Mouse (Mus musculus) E14TG2a.4 (cell line): Measurements from ENCODE around the gene A530084C06Rik.

Experiments
- CTCF ChIP-seq: conservative IDR thresholded peaks from 2 replicates; pipeline ENCODE4 v1.5.1; 2014; ENCODE audit warnings: low read length
- NANOG ChIP-seq: IDR thresholded peaks from 2 replicates; pipeline ENCODE4 v1.6.1; 2014; ENCODE audit warnings: borderline replicate concordance, low read length, mixed read lengths

DNA sequence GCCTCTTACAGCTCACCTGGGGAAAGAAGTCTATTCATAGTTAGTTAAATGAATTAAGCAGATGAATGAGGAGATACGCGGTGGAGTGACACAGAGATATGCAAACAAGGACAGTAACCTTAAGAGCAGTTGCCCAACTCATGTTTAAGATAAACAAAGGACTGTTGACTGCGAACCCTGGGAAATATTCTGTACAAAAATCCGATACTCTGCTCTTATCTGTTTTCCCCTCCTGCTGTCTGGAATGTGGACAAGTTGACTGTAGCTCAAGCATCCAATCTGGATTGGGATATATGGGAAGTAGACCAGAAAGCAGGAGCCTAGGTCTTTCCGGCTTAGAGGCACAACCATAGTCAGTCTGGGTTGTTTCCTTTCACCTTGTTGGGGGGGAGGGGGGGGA is 27.9 kb downstream of the A530084C06Rik start:
- TF ChIP-seq CTCF = no peak
- no peak for TF ChIP-seq NANOG
